Mouse (Mus musculus) testis, adult 2 months (tissue): ENCODE results near the gene Map3k10.
"Not testable (repeated sequence)": the region's sequence is repeated elsewhere in the genome, so short reads cannot be mapped to it uniquely, and the experiment has no call there.

Source experiments
- CTCF ChIP-seq: fragments of 200-500 bp; IDR thresholded peaks from 2 replicates; pipeline ENCODE4 v1.5.1; 2012; ENCODE audit warnings: low read depth, mild to moderate bottlenecking, inconsistent platforms, low read length, moderate library complexity; ENCODE audit not compliant: control insufficient read depth, insufficient read depth, insufficient replicate concordance
- POLR2A ChIP-seq: fragments of 200-500 bp; IDR thresholded peaks from 2 replicates; pipeline ENCODE4 v1.6.1; 2012; ENCODE audit warnings: low read depth, mild to moderate bottlenecking, inconsistent platforms, low read length, moderate library complexity; ENCODE audit not compliant: control insufficient read depth

GRCm38 (mm10) chr7:27628816-27629215, 45.6 kb downstream of the Map3k10 start:
- not testable (repeated sequence) for TF ChIP-seq POLR2A, CTCF
